Mouse (Mus musculus): ENCODE data around the gene Fosl1. TPM values are rescaled to one million over a fixed set of nuclear protein-coding genes. Genes with fewer than 3 reads are reported as not detected.
"Not testable (repeated sequence)": the region's sequence is repeated elsewhere in the genome, so short reads cannot be mapped to it uniquely, and the experiment has no call there.

The Fosl1 gene
- total RNA-seq, 2 experiments from 2014 or later, result not detected

GRCm38 (mm10) chr19:5475069-5475714, 27.8 kb downstream of the Fosl1 start:
- intact Hi-C loops (cut with DNase I), result no loop called here
- no peak for DNase-seq (ENCODE audit: low spot score)

- intact Hi-C loops (cut with DNase I), result no loop called here
- DNase-seq (ENCODE audit: low spot score), result no peak
These were observed 29.8 kb downstream of the Fosl1 start for GRCm38 (mm10) chr19:5477004-5477667.

- intact Hi-C loops (cut with DNase I), result no loop called here
- DNase-seq (ENCODE audit: low spot score), result no peak
These were observed 30.4 kb downstream of the Fosl1 start for GRCm38 (mm10) chr19:5477668-5478300.

GRCm38 (mm10) chr19:5480016-5480415, 32.7 kb downstream of the Fosl1 start:
- DNase-seq (ENCODE audit: low spot score), result no peak
- intact Hi-C loops (cut with DNase I), result no loop called here

GRCm38 (mm10) chr19:5481398-5481797, 34.1 kb downstream of the Fosl1 start:
- intact Hi-C loops (cut with DNase I), result no loop called here
- no peak for DNase-seq (ENCODE audit: low spot score)

- intact Hi-C loops (cut with DNase I), result no loop called here
- DNase-seq (ENCODE audit: low spot score), result no peak
These were observed 36.3 kb downstream of the Fosl1 start for GRCm38 (mm10) chr19:5483386-5484359.

- DNase-seq (ENCODE audit: low spot score), result no peak
- intact Hi-C loops (cut with DNase I), result no loop called here
These were observed 37.1 kb downstream of the Fosl1 start for GRCm38 (mm10) chr19:5484496-5484895.

GRCm38 (mm10) chr19:5485371-5485770, 38.0 kb downstream of the Fosl1 start:
- no peak for DNase-seq (ENCODE audit: low spot score)
- intact Hi-C loops (cut with DNase I), result loop anchor here (5.0 kb wide), 1 partner anchor 118 kb away; the partner anchor contains the start of genes Banf1 and Eif1ad

- intact Hi-C loops (cut with DNase I), result loop anchor here (2.0 to 5.0 kb wide), 2 partner anchors 21 to 119 kb away; partner anchors contain the start of genes Banf1 and Eif1ad
These were observed 38.5 kb downstream of the Fosl1 start for GRCm38 (mm10) chr19:5485821-5486220.

GRCm38 (mm10) chr19:5486286-5486685, 38.9 kb downstream of the Fosl1 start:
- intact Hi-C loops (cut with DNase I), result loop anchor here (2.0 to 5.0 kb wide), 2 partner anchors 21 to 119 kb away; partner anchors contain the start of genes Banf1 and Eif1ad
- no peak for DNase-seq (ENCODE audit: low spot score)

More at GRCm38 (mm10) chr19:5485821-5486220, 38.5 kb downstream of the Fosl1 start:
- DNase-seq (ENCODE audit: low spot score), result no peak

- DNase-seq (ENCODE audit: low spot score), result no peak
- intact Hi-C loops (cut with DNase I), result loop anchor here (1.0 to 5.0 kb wide), 3 partner anchors 22 to 119 kb away; partner anchors contain the start of genes Banf1 and Eif1ad
These were observed 39.4 kb downstream of the Fosl1 start for GRCm38 (mm10) chr19:5486771-5487170.

GRCm38 (mm10) chr19:5487768-5488550, 40.6 kb downstream of the Fosl1 start, which contains the start of gene Mus81:
Gene Mus81, minus strand, starts transcription at chr19:5488402.
- DNase-seq (ENCODE audit: low spot score), result peak; percentile 94
- intact Hi-C loops (cut with DNase I), result loop anchor here (1.0 to 5.0 kb wide), 3 partner anchors 23 to 121 kb away; partner anchors contain the start of genes Banf1 and Eif1ad

- intact Hi-C loops (cut with DNase I), result loop anchor here (5.0 kb wide), 1 partner anchor 122 kb away; the partner anchor contains the start of genes Banf1 and Eif1ad
These were observed 41.7 kb downstream of the Fosl1 start for GRCm38 (mm10) chr19:5488878-5489571.

GRCm38 (mm10) chr19:5489721-5490120, 42.4 kb downstream of the Fosl1 start:
- intact Hi-C loops (cut with DNase I), result loop anchor here (5.0 kb wide), 1 partner anchor 122 kb away; the partner anchor contains the start of genes Banf1 and Eif1ad
- DNase-seq (ENCODE audit: low spot score), result not testable (repeated sequence)

More at GRCm38 (mm10) chr19:5488878-5489571, 41.7 kb downstream of the Fosl1 start:
- peak; percentile 97 for DNase-seq (ENCODE audit: low spot score)

- DNase-seq (ENCODE audit: low spot score), result peak; percentile 95
- intact Hi-C loops (cut with DNase I), result no loop called here
These were observed 43.1 kb downstream of the Fosl1 start, which contains the start of gene Cfl1 for GRCm38 (mm10) chr19:5490313-5490897. Gene Cfl1, plus strand, starts transcription at chr19:5490455.

- intact Hi-C loops (cut with DNase I), result loop anchor here (1.0 kb wide), 1 partner anchor 19 kb away; the partner anchor contains the start of gene Snx32
- peak; percentile 82 for DNase-seq (ENCODE audit: low spot score)
These were observed 43.8 kb downstream of the Fosl1 start for GRCm38 (mm10) chr19:5490898-5491708.
